Mouse (Mus musculus) midbrain, postnatal 0 days (tissue): ENCODE measurements around the gene Ankrd55. TPM values are rescaled to one million over a fixed set of nuclear protein-coding genes. Genes with fewer than 3 reads are reported as not detected.

Source experiments
- ATAC-seq: fragments of 200-750 bp; cut with Nextera tagmentation; 2 replicates; pipeline ENCODE4 v1.8.0; 2017; ENCODE audit warnings: moderate number of reproducible peaks, mild to moderate bottlenecking, moderate TSS enrichment, moderate library complexity; ENCODE audit not compliant: low FRiP score
- DNase-seq: peaks from one replicate; pipeline ENCODE4 v3.0.0-alpha.2; 2015; ENCODE audit warnings: low spot score
- H3K27ac ChIP-seq: fragments of 300-500 bp; sonication (generic); 2 replicates; pipeline ENCODE4 v1.5.1; 2014; ENCODE audit warnings: low read depth, mild to moderate bottlenecking, low read length, mixed read lengths
- H3K27me3 ChIP-seq: fragments of 300-500 bp; sonication (generic); 2 replicates; pipeline ENCODE4 v1.6.1; 2014; ENCODE audit warnings: low read length, control low read depth, mixed read lengths; ENCODE audit not compliant: insufficient read depth
- H3K36me3 ChIP-seq: fragments of 300-500 bp; sonication (generic); 2 replicates; pipeline ENCODE4 v1.6.1; 2014; ENCODE audit warnings: low read length, control low read depth, mixed read lengths; ENCODE audit not compliant: insufficient read depth
- H3K4me1 ChIP-seq: fragments of 300-500 bp; sonication (generic); 2 replicates; pipeline ENCODE4 v1.6.1; 2014; ENCODE audit warnings: mild to moderate bottlenecking, control low read depth, antibody characterized with exemption, low read length, mixed read lengths; ENCODE audit not compliant: insufficient read depth
- H3K4me2 ChIP-seq: fragments of 300-500 bp; sonication (generic); 2 replicates; pipeline ENCODE4 v1.6.1; 2014; ENCODE audit warnings: low read depth, mild to moderate bottlenecking, low read length, mixed read lengths; ENCODE audit not compliant: poor library complexity, severe bottlenecking
- H3K4me3 ChIP-seq: fragments of 300-500 bp; sonication (generic); 2 replicates; pipeline ENCODE4 v1.5.1; 2014; ENCODE audit warnings: low read depth, mild to moderate bottlenecking, low read length, moderate library complexity
- H3K9ac ChIP-seq: fragments of 300-500 bp; sonication (generic); replicated peaks from 2 replicates; pipeline ENCODE4 v1.6.1; 2014; ENCODE audit warnings: mild to moderate bottlenecking, low read length, moderate library complexity, mixed read lengths; ENCODE audit not compliant: poor library complexity, severe bottlenecking
- H3K9me3 ChIP-seq: fragments of 300-500 bp; sonication (generic); 2 replicates; pipeline ENCODE4 v1.6.1; 2016; ENCODE audit warnings: low read length, control low read depth
- CTCF ChIP-seq: IDR thresholded peaks from 2 replicates; pipeline ENCODE4 v1.5.1; 2016; ENCODE audit warnings: antibody characterized with exemption, mild to moderate bottlenecking
- WGBS: fragments of 180-500 bp; shearing (Covaris S2); extraction: QIAGEN DNeasy Blood & Tissue Kit; methylation state at CpG from one replicate; pipeline ENCODE4 v1.1.7; 2014; 5-methylcytosine and 5-hydroxymethylcytosine counted together
- polyA plus RNA-seq: library from polyadenylated mRNA; unstranded; fragments of >200 nt; fragmentation: Nextera tagmentation; extraction: Ambion mirVana; gene quantifications from 2 replicates; pipeline ENCODE4 v1.2.1, GENCODE M21; 2015
- total RNA-seq: library from RNA; depleted of rRNA; stranded (reverse); fragments of >200 nt; gene quantifications from 2 replicates; pipeline ENCODE4 v1.2.3, GENCODE M21; 2014

Gene Ankrd55
- total and polyA plus RNA-seq, 2 experiments from 2014 or later: 10.2 to 21.2 TPM

DNA sequence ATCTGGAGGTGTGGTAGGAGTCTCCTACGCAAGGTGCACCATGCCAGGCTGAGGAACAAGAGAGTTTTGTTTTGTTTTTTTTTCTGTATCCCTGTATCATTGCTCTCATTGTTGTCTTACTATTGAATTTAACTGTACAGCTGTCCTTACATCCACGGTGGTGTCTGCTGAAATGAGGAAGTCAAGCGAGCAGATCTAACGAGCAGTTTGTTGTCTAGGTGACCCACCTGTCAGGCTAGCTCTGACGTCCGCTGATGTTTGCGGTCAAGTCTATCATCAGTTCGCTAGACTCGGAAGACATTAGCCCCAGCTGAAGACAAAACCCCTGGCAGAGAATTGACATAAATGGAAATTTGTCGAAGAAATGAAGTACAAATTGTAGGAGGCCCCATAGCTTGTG is 66.7 kb downstream of the Ankrd55 start:
- Histone ChIP-seq H3K27ac (no peak overlapping the region), H3K4me1 (peaks cover 6% of the 10 kb centered on the region; the same call in 1 of the 2 replicates), H3K4me2 (no peak overlapping the region), H3K9ac (no peak overlapping the region), H3K9me3 (no peaks in the 10 kb centered on the region), H3K36me3 (peaks cover 8% of the 10 kb centered on the region), H3K4me3 (no peak overlapping the region), H3K27me3 (no peaks in the 10 kb centered on the region)
- 81% methylated on average over 10 of the region's 10 CpGs for WGBS
- TF ChIP-seq CTCF: no peak
- DNase-seq (no peak), ATAC-seq (no peak)

DNA sequence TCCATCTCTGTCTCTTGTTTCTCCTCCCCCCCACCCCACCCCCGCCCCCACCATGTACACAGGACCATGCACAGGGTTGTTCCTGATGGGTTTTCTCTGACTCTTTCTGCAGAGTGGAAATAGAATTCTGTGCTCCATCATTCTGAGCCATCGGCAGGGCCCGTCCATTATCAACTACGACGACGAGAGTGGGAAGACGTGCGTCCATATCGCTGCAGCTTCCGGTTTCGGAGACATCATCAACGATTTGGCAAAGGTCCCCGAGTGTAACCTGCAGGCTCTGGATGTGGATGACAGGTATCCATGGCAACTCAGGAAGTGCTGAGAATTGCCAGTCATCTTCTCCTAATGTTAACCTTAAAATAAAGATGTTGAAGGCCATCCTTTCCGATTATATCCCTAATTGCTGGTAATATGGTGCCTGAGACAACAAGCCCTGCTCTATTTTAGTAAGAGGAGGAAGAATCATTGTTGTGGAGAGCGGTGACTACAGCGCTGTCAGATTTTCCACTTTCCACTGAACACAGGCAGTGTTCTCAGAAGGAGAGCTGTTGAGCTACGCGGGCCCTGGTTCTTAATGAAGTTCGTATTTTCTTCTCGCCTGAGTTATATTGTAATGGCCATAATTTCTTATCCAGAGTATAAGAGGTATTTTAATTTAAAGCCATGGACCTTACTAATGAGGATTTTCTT is 67.7 kb downstream of the Ankrd55 start:
- TF ChIP-seq CTCF: no peak

DNA sequence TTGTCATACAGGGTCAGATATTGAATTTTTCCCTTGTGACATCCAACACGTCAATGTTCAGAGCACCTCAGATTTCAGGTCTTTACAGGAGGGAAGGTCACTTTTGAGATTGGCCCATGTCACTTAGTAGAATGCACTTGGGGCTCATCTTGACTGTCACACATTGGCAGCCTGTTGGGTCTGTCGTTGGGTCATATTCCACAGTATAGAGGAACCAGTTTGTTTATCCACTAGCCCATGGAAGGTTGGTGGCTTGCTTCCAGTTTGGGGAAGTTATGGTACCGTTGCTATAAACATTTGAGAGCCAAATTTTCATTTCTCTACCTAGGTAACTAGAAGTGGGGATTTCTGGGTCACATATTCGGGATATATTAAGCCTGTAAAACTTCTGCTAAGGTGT is 73.3 kb downstream of the Ankrd55 start:
- Histone ChIP-seq H3K9me3 (no peaks in the 10 kb centered on the region), H3K36me3 (peaks cover 7% of the 10 kb centered on the region; the same call in 1 of the 2 replicates), H3K9ac (no peak overlapping the region), H3K27ac (no peak overlapping the region), H3K4me3 (no peak overlapping the region), H3K27me3 (no peaks in the 10 kb centered on the region), H3K4me2 (no peak overlapping the region), H3K4me1 (no peaks in the 10 kb centered on the region)
- WGBS: 94% methylated on average over 4 of the region's 4 CpGs
- no peak for ATAC-seq
- TF ChIP-seq CTCF: no peak
- no peak for DNase-seq

More for the DNA sequence above, 67.7 kb downstream of the Ankrd55 start:
- no peak for DNase-seq
- 91% methylated on average over 20 of the region's 20 CpGs for WGBS
- ATAC-seq: no peak
- Histone ChIP-seq H3K4me3 (no peak overlapping the region), H3K4me2 (no peak overlapping the region), H3K9me3 (no peaks in the 10 kb centered on the region), H3K27me3 (no peaks in the 10 kb centered on the region), H3K4me1 (peaks cover 6% of the 10 kb centered on the region; the same call in 1 of the 2 replicates), H3K9ac (no peak overlapping the region), H3K36me3 (peaks cover 7% of the 10 kb centered on the region; the same call in 1 of the 2 replicates), H3K27ac (no peak overlapping the region)

DNA sequence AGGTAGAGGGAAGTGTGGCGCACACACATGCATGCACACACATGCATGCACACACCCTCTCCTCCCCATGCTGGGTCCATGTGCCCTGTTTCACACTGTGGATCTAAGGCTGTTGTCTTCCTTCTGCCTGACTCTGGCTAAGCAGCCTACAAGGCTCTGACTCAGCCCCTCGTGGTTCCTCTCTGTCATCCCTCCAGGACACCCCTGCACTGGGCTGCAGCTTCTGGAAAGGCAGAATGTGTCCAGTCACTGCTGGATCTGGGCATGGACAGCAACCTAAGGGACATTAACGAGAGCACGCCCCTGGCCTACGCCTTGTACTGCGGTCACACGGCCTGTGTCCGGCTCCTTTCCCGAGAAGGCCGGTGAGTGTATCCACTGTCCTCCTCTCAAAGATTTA is 75.0 kb downstream of the Ankrd55 start:
- WGBS: 94% methylated on average over 10 of the region's 10 CpGs
- TF ChIP-seq CTCF: no peak
- no peaks in the 10 kb centered on the region for H3K4me1 ChIP-seq
- peaks cover 3% of the 10 kb centered on the region for H3K36me3 ChIP-seq
- ATAC-seq (no peak), DNase-seq (no peak)
- no peaks in the 10 kb centered on the region for H3K27me3 ChIP-seq
- H3K4me2 ChIP-seq: no peak overlapping the region
- H3K4me3 ChIP-seq: no peak overlapping the region
- no peaks in the 10 kb centered on the region for H3K9me3 ChIP-seq
- no peak overlapping the region for H3K27ac ChIP-seq
- H3K9ac ChIP-seq: no peak overlapping the region

DNA sequence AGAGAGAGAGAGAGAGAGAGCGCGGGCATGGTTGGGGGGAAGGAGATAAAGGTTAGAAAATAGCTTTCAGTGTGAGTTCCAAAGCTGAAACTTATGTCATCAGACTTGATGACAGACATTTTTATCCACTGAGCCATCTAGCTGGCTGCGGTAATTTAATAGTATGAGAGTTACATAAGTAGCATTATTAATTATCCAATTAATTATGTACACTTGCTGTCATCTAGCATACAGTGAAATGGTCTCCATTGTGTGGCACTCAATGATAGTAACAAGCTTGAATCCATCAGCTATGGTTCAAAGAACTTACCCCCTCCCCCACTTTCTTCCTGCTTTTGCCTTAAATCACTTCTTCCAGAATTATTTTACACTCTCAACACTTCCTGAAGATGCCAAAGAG is 75.5 kb downstream of the Ankrd55 start:
- WGBS: 88% methylated on average over 1 of the region's 3 CpGs
- TF ChIP-seq CTCF: no peak
- H3K4me1 ChIP-seq: no peaks in the 10 kb centered on the region
- H3K4me3 ChIP-seq: no peak overlapping the region
- ATAC-seq: no peak
- no peak overlapping the region for H3K27ac ChIP-seq
- no peak for DNase-seq
- H3K9me3 ChIP-seq: no peaks in the 10 kb centered on the region
- no peak overlapping the region for H3K9ac ChIP-seq
- H3K4me2 ChIP-seq: no peak overlapping the region
- peaks cover 3% of the 10 kb centered on the region; the same call in 1 of the 2 replicates for H3K36me3 ChIP-seq
- H3K27me3 ChIP-seq: no peaks in the 10 kb centered on the region

DNA sequence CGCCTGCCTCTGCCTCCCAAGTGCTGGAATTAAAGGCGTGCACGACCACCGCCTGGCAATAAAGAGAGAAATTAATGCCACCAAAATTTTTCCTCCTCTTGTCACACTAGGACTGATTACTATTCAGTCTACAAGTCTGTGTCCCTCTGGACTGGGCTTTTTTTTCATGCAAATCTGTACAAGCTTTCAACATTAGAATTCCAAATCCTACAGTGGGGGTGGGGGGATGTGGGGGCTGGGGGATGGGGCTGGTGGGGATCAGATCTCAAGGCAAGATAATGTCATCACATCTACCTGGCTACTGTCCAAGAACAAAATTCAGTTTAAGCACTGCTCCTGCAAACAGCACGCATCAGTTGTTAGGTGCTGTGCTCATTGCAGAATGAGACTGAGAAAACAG is 76.4 kb downstream of the Ankrd55 start:
- H3K4me2 ChIP-seq: no peak overlapping the region
- no peak for TF ChIP-seq CTCF
- WGBS: 63% methylated on average over 5 of the region's 5 CpGs
- no peak overlapping the region for H3K4me3 ChIP-seq
- no peaks in the 10 kb centered on the region for H3K4me1 ChIP-seq
- ATAC-seq (no peak), DNase-seq (no peak)
- no peak overlapping the region for H3K27ac ChIP-seq
- no peak overlapping the region for H3K9ac ChIP-seq
- peaks cover 3% of the 10 kb centered on the region; the same call in 1 of the 2 replicates for H3K36me3 ChIP-seq
- H3K9me3 ChIP-seq: no peaks in the 10 kb centered on the region
- H3K27me3 ChIP-seq: no peaks in the 10 kb centered on the region
